Mouse (Mus musculus): ENCODE data around the gene Gm21969.

Gm21969 gene

DNA sequence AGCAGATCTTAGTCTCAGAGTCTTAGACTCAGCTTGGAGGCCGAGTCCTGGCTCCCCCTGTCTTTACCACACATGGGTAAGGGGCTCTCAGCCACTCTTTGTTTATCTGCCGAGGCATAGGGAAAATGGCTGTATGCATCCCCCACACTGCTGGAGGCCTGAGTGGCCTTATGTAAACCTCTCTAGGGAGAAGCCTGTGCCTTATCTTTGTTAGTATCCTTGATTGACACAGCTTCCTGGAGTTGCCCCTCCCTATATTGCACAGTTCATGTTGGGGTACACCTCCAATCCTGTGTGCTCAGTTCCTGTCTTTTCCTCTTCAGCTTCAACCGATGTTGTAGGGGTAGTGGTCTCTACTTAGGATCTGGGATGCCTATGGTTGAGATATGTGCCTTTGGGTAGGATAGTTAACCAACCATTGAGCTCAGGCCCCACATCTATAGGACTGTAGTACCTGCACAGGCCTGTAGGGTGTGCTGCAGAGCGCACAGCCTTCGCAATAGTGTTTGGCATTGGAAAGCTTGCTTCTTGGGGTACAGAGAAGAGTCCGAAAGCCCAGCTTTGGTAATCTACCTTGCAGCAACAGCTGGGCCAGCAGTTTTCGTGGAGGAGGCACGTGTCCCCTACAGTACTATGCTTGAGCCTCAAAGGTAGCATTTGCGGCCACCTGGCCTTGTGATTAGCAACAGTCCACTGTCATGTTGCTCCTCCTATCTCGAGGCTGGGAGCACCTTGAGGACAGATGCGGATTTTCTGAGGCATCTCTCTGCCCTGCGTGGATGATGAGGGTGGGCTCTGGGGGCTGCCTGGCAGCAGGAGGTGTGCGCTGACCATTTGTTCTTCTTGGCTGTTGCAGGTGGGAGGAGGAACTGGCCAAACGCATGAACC is at the start of gene Gm21969:
Gene Gm21969 (plus strand): TSS at position 830 of the 888 bp plus-strand sequence.
- DNase-seq, result peak; percentile 69 to 79

DNA sequence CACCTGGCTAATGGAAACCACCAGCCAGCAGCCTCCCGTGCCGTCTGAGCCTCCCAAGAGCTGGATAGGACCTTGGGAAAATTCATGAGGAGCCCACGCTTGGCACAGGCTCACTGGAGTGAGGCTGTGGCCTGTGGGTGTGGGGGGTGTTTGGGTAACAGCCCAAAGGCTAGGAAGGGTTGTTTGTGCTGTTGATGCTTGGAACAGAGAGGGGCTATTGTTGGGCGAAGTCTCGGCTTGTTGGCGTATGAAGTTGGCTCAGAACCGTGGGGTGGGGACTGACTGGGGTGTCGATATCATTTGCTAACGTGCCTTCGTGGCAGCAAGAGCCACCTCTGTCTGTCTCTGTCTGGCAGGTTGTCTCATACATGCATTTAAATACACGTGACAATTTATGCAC is 47.8 kb upstream of the Gm21969 start:
- no peak for DNase-seq

DNA sequence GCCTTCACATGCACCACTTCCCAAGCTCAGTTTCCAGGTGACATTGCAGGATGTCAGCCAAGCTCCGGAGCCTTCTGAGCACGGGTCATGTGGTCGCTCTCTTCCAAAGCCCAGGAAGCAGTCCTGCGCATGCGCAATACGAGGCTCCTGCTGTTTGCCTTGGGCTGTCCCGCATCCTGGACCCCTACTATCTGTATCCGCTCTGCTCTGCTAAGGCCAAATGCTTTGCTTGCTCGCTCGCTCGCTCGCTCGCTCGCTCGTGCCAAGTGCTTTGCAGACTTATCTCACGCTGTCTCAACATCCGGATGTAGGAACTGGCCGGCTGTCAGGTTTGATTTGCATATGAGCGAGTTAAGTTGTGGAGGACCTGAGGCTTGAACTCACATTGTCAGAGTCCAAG is 47.0 kb upstream of the Gm21969 start:
- peak; percentile 50 to 73 for DNase-seq

DNA sequence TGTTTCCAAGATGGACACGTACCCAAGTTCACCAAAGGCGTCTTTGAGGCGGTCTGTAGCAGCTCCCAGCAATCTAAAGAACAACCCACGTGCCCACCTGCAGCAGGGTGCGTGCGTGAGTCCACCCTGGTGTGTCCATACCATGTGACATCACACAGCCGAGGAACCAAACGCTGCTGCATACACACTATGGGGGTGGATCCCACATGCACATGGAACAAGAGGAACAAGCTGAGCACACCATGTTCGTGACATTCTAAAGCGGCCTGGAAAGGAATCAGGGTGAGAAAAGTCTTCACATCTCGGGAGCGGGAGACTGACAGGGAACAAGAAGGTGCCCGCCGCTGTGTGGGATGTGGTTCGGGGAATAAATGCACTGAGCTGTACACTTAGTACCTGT is 34.6 kb upstream of the Gm21969 start:
- no peak for DNase-seq

DNA sequence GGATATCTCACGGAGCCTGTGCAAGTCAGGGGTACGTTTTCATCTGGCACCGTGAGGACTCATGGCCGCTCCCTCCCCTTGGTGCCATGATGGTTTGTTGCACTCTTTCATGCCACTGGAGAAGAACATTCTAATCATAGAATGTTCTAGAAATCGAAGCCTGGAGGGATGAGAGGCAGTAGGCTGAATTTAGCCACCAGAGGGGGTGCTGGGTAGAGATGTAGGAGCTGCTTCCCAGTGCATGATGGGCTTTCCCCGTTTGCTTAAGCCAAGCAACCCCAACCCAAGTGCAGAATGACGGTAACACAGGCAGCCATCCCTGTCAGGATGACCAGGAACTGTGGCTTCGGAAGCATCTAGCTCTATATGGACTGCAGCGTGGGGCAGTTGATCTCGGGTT is 32.2 kb upstream of the Gm21969 start:
- peak in 1 of 2 experiments; percentile 52 for DNase-seq

DNA sequence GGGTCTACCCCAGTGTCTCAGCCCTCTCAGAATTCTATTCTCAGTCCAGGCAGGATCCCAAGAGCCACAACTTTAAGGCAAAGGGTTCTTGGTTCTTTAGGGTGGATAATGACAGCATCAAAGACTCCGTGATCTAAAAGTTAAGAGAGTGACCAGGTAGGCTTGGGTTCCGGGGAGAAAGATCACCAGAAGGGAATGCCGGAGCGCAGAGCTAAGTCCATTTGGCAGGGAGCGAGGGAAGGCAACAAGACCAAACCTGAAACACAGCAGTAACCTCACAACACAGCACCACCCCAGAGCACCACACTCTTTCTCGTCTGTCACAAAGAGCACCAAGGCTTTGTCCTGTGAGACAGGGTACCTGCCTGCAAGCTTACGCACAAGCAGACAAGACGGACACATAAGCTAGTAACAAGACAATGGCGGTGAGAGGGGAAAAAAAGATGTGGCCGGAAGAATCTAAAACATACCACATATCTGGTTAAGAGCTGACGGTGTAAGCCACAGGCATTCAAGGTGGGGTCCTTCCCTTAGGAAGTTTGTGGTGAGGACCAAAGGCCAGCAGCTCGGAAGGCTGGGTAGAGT is 30.0 kb upstream of the Gm21969 start:
- DNase-seq, result no peak

DNA sequence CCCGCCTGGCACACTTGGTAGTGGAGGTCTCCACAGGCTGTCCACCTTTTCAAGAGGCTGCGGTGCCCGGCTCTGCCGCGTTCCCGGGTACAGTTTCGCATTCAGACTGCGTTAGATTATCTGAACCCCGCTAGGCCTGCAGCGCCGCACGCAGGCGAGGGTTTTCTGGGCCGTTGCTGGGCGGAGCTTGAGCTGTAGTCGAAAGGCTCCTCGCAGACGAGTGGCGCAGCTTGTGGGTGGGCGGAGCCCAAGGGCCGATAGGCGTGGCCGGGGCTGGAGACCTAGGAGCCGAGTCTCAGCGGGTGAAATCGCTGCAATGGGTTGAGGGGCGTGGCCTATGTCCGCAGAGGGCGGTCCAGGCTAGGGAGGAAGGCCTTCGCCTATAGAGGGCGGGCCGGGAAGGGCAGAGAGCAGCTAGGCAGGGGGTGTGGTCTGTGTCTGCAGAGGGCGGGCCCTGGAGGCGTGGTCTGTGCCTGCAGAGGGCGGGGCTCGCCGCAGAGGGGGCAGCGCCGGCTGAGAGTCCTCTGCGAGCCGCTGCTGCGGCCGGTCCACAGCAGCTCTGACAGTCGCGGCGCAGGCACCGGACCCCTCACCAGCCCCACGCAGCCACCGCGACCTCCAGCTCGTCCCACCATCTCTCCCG is 28.7 kb upstream of the Gm21969 start:
- peak; percentile 100 for DNase-seq

DNA sequence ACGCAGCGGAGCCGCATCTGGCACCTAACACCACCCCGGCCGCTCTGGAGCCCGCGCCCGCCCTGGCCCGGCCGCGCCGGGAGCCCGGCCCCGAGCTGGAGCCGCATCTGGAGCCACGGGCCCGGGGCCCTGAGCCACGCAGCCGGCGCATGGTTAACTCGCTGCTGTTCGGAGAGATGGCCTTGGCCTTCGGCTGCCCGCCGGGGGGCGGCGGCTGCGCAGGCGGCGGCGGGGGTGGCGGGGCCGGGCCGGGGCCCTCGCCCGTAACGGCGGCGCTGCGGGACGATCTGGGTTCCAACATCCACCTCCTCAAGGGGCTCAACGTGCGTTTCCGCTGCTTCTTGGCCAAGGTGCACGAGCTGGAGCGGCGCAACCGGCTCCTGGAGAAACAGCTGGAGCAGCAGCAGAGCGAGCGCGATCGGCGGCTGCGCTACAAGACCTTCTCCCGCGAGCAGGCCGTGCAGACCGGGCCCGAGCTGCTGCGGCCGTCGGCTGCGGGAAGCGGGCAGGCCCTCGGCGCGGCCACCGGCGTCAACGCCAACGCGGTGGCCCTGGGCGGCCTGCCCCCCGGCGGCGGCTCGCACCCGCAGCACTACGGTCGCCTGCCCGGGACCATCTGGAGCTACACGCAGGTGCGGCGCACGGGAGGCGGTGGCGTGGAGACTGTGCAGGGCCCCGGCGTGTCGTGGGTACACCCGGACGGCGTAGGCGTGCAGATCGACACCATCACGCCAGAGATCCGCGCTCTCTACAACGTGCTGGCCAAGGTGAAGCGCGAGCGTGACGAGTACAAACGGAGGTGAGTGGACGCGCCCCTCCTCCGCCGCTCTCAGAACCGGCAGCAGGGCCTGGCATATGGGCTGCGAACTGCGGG is 27.9 kb upstream of the Gm21969 start:
- DNase-seq, result peak in 1 of 2 experiments; percentile 57

DNA sequence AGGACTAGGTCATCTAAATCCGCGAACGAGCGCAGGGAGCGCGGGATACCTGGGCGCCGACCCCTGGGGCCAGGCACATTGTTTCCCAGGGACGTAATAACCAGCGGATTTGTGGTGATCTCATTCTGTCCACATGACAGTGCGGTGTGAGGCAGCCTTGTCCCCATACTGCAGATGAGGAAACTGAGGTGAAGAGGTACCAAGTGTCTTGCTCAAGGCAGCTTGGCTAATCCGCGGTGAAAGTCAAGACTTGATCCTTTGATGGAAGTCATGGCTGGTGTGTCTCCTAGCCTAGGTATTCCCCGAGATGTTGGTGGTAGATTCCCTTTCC is 27.3 kb upstream of the Gm21969 start:
- no peak for DNase-seq

DNA sequence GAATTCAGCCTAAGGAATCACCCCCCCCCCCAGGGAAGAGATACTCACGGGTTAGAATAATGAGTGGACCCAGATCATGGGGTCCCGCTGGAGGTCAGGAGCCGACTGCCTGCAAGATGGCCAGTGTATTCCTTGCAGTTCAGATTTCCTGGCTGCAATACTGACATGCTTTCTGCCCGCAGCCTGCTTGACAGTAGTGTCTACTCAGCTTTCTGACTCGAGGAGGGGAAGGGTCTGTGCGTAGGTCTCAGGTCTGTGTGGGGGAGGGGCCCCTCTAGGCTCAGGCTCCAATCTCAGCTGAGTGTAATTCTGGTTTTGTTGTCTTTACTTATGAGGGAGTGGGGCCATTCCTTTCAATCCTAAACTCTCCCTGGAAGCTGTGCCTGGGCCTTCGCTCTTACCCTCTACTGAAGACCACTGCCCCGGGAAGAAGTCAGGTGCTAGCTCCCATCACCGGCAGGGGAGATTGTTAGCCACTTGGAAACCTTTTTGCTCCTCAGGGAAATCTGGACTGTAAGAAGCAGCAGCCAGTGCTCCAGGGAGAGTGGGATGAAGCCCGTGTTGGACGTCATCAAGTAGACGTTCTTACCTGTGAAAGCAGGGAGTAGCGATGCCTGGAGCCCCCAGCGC is 26.6 kb upstream of the Gm21969 start:
- DNase-seq, result no peak

DNA sequence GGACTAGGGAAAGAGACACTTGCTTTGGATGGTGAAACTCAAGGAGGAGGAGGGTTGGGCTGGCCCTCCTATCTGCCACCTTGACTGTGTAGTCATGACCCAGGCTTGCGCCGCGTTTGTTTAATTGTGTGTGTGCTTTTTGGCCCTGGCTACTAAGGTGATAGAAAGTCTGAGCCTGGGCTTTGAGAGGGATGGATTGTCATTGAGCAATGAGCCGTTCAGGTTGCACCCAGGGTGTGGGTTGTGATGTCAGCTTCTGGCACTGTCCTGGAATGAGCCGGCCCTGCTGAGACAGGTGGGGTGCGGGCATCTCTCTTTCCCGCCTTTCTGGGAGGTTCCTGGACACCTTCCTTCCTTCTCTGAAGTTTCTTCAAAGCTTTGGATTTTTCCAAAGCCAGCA is 26.0 kb upstream of the Gm21969 start:
- DNase-seq, result no peak

DNA sequence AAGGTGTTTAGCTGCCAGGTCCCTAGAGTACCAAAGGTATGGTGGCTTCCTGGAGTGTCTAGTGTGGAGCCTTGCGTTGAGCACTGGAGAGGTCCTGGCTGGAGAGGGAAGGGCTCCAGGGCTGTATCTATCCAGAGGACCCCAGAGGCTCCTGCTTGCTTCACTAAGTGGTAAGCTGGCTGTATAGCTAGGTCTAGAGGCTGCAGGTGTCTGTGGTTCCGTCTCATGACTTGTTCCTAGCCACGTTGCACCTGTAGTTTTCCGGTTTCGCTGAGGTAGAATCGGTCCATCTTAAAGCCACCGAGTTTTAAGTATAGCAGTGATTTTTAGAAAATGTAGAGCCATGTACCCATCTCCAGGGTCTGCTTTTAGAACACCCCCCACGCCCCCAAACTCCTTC is 24.6 kb upstream of the Gm21969 start:
- DNase-seq, result no peak

DNA sequence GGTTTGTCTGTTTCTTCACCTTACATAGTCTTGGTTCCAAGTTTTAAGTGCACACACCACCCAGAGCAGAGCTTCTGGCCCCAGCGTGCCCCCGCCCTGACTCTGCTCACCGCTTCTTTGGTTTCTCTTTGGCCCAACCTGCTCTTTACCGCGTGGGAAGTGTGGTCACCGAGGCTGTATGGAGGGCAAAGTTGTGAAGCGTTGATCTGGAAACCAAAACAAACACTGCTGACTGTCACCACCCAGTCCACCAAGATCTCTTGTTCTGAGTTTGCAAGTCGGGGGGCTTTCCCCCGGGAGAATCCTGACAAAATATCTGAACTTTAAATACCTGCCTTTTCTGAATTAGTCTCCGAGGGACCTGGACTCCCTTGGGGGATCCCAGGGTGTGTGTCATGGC is 24.0 kb upstream of the Gm21969 start:
- peak in 1 of 2 experiments; percentile 44 for DNase-seq

DNA sequence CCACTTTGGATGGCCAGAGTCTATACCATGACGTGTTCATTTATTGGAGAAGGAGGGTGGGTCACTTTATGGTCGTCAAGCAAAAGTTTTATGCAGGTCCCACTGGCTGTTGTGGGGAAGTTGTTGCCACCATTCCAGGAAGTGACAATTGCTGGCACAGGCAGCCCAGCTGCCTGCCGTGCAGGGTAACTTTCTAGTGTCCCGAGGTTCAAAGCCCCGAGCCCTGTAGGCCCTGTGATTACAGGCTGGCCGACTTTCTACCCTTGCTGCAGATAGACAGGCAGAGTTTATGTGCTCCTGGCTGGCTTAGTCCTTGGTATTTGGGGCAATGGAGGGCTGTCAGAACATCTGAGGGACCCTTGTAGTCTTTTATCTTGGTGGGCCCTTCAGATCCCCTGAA is 23.5 kb upstream of the Gm21969 start:
- no peak for DNase-seq

DNA sequence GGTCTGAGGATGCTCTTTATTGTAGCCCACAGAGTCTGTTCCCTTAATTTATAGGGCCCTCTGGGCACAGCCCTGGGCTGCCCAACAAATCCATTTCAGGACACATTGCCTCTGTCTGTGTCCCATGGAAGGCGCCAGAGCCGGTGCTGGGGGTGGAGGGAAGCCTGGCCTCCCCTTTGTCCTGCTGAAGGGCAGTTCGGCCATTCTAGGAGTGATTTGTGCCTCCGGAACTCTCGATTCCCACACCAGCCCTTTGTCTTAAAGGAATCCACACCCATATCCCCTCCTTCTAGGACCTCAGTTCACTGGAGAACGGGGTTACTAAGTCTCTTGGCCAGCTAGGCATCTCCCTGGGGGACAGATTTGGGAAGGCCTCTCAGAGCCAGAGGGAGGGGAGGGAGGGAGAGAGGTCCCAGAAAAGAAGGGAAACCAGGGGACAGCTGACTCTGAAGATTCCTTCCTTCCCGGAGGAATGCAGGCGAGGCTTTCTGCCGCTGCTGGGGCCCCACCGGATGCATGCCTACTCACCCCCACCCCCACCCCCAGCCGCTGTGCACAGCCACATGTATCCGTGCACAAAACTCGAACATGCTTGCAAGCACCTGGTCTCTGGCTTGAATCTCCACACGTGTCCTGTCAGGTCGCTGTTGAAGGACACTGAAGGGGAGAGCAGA is 22.2 kb upstream of the Gm21969 start:
- DNase-seq, result peak; percentile 60 to 78

DNA sequence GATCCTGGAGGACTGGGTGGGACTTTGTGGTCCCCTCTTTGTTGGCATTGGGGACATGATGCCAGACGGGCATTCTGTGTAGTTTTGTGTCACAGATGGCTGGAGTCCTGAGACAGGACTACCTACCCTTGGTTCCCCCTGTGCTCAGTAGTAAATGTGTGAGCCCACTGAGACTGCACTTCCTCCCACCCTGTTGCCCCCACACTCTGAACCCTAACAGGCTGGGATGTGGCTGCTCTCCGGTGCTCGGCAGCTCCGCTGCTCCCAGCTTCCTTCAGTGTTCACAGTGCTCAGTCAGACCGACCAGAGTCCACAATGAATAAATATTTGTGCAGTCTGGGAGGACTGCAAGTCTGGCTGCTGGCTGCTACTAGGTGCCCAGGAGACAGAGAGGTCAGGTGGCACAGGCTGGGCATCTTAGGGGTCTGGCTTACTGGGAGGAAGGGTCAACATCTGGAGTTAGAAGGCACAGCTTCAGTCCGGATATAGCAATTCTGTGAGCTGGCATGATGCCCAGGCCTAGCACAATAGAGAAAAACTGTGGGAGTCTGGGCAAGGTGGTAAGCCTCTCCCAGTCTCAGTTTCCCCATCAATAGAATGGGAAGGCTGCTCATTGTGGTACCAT is 21.4 kb upstream of the Gm21969 start:
- peak; percentile 70 to 71 for DNase-seq

DNA sequence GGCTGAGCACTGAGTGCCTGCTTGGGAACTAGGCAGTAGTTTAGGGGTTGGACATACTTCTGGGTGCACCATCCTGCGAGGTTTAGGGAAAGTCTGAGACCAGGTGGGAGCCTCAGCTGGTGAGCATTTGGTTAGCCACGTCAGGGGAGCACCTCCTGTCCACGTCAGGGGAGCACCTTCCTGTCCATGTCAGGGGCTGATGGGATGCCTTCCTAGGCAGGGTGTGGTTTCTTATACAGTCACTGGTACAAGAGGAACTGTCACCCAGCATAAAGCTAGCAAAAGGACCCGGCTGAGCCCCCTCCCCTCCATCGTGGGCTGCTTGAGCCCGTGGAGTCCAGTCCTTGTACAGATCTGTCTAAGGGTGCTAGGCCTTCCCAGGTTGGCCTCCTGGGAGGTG is 20.6 kb upstream of the Gm21969 start:
- DNase-seq, result no peak

DNA sequence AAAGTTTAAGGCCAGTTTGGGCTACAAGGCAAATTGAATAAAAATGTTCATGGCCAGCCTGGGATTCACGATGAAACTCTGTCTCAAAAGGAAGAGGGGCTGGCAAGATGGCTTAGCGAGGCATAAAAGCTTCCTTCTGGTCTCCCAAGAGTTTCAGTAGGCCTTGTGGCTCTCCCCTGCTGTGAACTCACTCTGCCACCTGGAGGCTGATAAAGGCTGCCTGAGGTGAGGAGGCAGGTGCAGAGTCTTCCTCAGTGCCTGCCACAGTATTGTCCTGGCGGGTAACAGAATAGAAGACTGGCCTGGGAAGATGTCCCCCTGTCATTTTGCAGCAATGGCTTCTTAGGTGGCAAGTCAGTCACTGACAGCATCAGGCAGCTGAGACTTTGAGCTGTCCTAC is 20.1 kb upstream of the Gm21969 start:
- DNase-seq, result no peak

DNA sequence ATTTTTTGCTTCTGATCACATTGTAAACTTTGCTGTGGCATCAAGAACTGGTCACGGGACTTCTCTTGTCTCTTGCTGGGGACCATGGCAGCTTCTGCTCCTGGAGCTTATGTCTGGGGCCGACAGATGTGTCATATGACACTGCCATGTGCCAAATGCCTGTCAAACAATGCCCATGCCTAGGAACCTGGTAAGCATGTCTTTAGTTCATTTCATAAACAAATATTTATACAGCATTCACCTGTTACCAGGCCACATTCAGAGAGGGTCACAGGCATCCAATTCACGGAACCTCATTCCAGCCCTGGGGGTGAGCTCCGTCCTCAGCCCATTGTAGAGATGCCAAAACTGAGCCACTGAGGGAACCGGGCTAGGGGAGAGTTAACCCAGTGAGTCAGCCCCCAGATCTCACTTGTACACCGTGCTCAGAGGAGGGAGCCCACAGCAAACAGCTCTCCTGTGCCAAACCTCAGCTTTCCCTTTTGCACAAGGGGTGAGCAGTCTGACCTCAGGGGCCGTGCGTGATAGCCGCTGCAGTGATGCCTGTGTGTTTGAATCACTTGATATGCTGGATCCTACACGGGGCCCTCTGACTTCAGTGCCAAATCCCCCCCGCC is 19.2 kb upstream of the Gm21969 start:
- no peak for DNase-seq

DNA sequence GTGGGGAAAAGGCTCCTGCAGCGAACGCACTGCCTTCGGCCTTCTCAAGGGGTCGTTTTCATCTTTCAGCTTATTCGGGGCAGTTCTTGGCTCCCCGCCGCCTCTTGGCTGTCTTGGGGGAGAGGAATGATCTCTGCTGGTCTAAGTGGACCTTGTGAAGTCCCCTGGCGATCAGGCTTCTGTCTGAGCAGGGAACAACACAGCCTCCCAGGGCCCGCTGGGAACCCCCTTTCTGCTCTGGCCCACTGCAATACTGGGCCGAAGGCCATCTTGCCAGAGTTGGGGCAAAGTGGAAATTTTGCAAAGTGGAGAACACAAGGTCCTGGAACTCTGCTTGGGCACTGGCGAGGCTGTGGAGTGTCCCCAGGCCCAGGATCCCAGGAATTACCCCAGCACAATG is 18.3 kb upstream of the Gm21969 start:
- no peak for DNase-seq

DNA sequence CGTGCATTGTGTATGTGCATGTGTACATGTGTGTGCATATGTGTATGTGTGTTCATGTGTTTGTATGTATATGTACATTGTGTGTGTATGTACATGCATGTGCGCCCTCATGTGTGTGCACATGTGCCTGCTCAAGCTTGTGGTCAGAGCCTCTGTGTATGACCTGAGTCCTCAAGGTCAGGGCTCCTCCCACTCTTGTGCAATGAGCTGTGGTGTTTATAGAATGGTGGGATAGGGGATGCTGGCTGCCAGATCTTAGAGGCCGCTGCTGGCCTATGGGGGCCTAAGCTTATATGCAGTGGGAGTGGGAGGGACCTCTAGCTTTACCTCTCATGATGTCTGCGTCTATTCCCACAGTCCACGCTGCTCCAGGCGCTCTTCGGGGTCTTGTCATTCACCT is 17.3 kb upstream of the Gm21969 start:
- no peak for DNase-seq
